Mouse (Mus musculus) heart, adult 11 months (tissue): ENCODE results near the gene Sox9.
A peak's percentile ranks its signal among the peaks of the same experiment; 100 is the strongest.

Source experiments
- DNase-seq: peaks from one replicate; pipeline ENCODE4 v3.0.0; 2022

Sox9 gene

DNA sequence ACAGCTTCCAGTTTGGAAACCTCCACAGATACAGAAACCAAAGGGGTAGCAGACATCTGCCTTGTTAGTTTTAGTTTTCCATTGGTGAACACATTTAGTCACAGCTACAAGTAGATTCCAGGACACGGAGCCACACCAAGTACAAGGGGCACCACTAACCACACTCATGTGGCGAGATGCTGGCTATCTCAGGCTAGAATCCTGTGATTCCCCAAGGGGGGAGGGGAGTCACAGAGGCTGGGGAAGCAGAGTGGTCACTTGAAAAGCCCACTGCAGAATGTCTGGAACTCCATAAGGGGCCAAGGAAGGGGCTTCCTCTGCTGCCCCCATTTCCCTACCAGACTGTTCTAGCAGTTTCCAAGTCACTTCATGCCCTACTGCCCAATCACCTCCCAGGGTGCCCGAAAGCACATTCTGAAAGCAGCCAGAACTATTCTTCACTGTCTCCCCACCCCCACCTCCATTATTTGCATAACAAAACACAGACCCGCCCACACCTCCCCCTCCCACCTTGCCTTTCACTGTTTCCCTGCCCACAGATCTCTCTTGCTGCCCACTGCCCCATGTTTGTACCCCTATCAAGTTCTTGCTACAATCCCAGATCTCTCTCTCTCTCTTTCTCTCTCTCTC, 19.3 kb downstream of the Sox9 start:
- no peak for DNase-seq

DNA sequence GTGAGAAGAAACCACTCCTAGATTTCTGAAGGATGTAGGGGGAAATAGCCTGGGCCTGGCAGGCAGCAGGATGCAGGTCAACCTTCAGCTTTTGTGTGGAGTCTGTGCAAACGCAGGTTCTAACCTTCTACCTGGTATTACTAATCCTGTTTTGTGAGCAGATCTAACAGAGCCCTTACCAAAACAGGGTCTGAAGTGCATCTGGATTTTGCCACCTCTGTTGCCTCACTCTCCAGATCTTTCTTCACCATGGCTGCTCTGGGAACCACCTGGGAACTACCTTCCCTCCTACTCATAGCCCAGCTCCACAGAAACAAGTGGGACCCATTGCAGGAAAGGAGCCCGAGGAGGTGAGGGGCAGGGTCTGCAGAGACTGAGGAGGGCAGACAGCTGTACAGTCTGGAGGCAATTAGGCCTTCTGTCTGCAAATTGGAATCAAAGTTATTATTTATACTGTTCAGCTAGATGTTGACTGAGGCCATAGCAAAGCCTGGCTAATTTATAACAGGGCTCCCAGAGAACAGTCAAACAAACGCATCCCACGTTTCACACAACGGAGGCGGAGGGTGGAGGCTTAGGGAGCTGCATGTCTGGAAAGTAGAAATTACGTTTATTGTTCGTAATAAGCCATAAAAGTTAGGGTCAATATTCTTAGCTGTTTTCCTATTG, 25.9 kb downstream of the Sox9 start:
- DNase-seq = no peak

DNA sequence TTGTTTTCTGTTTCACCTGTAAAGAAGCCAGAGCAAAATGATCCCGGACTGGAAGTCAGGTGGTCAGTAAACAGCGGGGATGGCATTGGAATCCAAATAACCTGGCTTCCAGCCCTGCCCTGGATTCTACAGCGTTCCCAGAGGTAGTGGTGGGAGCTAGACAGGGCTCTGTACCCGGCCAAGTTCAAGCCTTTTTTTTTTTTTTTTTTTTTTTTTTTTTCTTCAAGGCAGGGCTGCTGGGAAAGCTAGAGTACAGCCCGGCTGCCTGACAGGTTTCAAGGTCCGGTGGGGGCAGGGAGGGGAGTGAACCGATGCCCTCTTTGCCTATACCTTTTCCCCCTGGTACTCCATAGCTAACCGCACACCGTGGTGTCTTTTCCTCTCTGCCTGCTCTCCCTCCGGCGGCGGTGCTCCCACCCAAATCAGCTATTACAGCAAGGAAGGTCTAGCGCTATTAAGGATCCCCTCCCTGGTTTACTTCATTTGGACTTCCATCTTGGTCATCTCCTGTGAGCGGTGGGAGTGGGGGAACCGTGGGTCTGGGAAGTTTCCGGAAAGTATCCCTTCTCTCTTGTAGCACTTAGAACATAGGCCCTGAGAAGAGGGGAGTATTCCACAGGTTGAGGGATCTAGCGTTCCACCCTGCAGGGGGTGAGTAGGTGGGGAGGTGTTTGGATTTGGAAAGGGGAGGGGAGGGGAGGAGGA, 28.6 kb downstream of the Sox9 start:
- DNase-seq = no peak

DNA sequence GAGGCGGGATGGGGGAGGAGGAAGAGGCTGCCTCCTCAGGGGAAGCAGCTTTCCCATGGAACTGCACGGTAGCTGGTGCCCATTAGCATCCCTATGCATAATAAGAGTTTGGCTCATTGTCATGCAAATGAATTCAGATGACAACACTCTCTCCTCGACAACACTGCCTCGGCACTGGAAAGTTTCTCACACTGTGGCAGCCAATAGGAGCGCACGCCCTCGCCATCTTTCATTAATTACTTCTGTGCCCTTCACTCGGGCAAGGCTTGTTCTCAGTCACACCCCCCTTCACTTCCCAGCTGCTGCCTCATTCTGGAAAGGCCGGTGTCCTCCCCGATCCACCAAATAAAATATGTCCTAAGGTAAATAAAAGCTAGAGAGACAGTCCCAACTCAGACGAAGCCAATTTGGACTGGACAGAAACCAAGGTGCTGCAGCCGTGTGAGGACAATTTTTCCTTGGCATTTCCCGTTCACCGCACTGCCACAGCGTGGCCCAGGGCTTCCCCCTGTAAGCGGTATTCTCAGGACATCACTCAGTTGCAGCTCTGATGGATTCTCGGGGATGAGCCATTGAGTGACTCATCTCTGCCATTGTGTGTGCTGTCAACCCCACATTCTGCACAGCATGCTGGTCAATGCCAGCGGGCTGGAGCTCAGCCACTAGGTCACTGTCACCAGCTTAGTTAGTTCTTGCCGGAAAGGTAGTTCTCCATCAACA, 29.3 kb downstream of the Sox9 start:
- no peak for DNase-seq

DNA sequence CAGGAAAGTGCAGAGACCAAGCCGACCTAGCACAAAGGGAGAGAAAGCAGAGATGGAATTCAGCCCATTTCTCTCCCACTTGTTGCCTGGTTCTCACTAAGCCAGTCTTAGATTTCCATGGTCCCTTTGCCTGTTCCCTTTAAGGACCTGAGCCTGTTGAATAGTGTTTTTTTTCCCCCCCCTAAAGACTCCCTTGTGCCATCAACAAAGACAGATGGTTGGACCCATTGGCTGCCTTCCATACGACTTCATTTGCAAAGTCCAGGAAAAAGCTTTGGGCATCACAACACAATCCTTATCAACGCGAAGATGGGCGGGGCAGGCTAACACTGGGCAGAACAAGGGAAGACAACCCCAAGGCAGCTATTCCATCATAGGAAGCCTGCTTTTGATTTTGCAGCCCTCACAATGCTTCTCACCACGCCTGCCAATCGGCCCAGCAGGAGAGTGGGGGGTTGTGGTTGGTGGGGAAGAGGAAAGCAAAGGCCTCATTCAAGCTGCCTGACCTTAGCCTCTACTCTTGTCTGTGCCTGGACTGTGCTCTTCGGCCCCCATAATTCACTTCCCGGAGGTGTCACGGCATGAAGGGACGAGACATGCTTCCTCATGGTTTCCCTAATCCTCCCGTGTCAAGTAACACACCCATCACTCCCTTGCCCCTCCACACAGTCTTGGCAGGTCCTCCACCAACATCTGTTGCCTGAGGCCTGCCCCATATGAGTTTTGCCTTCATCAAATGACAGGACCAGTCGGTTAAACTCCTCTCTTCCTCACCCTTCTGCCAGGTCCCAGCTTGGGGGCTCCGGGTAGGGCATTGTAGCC, 36.0 kb downstream of the Sox9 start:
- no peak for DNase-seq

DNA sequence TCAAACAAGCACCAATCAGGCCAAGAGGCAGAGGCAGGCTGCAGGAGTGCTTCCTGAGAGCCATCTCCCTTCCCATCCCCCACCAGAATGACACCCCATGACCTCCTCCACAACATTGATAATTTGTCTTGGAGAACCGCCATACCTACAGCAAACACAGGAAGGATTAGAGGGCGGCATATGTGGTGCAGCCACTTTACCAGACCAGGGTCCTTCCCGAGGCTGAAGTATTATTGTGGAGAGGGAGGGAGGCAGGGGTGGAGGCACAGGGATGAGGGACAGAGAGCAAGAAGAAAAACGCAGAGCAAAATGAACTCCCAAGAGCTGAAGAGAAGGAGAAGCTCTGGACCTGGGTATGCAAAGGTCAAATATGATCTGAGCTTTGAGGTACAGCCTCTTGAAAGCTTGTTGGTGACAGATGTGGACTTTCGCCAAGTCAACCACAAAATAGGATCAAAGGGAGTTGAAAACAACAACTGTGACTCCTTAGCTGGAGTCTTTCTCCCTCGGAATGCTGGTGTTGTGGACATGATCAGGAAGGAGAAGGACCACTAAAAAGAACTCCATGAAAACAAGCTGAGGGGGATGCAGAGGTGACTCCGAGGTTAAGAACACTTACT, 36.7 kb downstream of the Sox9 start:
- DNase-seq = no peak

DNA sequence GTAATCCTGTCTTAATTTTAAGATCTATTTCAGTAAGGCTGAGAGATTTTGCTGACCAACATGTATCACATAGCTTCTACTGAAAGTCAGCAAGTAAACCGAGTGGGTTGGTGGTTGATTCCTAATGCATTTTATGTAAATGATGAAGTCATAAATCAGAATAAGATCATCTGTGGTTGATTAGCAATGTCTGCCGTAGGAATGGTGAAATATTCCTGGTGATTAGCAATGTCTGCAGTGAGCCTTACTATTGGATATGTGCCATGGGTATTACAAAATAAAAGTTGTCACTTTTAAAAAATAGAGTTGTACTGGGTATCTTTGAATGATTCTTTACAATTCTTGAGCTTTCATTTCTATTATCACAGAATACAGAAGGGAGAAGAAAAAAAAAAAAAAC, 39.5 kb downstream of the Sox9 start:
- DNase-seq = no peak

DNA sequence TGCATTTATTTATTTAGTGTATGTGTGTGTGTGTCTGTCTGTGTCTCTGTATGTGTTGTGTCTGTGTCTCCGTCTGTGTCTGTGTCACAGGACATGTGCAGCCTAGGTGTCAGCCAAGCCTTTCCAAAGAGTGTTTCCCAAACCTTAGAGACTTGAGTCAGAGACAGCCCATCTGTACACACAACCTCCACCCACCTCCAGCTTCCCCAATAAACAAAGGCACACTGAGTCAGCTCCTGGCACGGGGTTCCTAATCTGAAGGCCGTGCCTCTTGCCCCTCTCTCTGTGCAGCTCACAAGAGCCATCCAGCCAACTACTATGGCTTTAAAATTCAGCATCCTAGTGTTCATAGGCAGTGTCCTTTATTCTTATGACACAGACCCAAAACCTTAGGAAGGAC, 42.1 kb downstream of the Sox9 start:
- no peak for DNase-seq

DNA sequence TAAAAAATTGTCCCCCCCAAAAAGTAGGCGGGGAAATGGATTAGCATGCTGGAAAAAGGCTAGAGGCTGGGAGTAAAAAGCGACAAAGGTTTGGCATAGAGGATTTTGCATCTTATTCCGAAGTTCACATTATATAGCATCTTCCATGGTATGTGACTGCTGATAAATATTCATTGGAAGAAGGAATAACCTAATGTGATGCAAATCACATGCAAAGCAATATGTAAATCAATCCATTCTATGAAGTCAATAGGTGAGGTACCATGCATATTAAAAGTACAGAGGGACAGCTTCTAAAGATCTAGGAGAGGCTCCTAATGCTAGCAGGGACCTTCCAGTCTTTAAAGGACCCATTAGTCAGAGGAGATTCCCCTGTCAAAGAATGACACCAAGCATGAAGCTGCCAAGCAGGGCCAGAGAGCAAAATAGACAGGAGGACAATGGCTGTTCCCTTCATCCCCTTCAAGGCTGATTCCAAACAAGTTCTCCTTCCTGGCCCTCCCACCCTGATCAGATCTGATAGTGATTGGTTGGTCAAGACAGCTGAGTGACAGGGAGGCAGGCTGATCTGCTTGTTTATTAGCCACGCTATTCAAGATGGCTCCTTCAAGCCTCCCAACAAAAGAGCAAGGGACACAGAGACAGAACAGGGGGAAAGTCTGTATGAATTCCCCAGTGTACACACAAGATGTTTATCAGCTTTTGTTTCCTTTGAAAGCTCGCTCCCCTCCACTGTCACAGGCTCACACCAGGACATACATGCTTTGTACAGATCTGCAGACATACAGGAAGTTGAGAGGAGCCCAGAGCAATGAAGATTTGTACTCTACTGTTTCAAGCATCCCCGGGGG, 44.4 kb downstream of the Sox9 start:
- no peak for DNase-seq

DNA sequence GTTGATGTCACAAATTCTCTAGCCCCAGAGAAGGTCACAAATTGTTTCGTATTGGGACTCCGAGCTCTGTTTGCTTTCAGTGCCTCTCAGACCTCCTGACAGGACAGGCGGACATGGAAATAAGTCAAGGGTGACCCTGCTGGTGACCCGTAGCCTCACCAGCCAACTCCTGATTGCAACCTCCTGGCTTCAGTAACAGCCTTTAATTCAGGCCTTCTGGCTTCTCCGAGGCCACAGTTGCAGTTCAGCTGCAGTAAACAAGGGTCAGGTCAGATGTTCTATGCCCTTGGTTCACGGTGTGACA, 45.0 kb downstream of the Sox9 start:
- DNase-seq = peak; percentile 91

DNA sequence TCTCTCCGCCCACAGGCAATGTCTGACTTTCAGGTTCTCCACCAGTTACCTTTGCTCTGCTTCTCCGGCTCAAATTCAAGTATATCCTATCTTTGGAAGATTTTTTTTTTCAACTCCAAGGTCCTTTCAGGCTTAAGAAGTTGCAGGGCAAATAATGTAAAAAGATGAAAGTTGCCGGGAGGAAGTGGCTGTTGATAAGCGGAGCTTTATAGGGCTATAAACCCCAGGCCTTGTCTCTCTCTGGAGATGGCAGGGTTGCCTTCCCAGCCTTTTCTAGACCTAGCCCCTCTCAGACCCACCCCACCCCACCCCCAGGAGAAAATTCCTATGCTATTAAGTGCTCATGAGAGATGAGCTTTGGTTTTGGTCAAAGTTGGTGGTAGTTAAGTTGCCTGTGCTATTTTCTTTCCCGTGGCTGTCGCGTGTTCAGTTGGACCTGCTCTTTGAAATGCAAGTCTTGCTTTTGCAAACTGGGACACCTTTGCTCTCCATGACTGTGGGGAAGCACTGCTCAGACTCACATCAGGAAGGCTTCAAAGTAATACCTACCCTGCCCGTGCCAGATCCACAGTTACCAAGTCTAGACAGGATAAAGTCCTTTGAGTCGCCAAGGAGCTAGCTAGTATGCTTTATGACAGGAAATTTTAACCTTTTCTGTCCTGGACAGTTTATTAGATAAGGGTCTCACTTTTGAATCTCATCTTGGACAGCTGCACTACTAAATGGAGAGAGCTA, 46.7 kb downstream of the Sox9 start:
- DNase-seq = no peak

DNA sequence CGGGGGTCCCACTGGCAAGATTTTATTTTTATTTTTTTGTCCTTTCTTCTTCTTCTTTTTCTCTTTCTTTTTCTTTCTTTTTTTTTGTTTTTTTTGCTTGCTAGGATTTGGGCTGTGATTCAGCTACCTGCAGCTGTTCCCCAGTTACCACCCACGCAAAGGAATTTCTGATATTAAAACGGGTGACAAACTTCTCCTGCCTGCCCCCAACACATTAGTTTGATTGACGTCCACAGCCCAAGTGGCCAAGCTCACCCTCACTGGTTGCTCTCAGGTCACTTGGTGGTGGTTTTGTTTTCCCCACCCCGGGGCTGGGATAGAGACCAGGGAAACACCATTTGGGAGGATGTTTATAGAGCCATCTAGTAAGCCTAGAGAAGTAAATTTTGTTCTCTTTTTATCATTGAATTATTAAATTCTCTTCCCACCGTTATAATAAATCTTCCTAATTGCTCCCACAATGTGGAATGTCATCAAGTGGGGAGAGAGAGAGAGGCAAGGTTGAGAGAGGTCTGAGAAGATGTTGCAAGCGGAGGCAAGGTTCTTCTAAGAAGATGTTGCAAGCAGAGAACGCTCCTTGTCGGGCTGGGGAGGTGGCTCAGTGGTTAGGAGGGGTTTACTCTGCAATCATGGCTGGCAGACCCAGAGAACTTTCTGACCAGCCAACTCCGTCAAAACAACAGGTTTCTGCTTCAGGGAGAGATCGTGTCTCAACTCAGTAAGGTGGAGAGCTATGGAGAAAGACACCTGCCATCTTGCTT, 52.4 kb downstream of the Sox9 start:
- no peak for DNase-seq

DNA sequence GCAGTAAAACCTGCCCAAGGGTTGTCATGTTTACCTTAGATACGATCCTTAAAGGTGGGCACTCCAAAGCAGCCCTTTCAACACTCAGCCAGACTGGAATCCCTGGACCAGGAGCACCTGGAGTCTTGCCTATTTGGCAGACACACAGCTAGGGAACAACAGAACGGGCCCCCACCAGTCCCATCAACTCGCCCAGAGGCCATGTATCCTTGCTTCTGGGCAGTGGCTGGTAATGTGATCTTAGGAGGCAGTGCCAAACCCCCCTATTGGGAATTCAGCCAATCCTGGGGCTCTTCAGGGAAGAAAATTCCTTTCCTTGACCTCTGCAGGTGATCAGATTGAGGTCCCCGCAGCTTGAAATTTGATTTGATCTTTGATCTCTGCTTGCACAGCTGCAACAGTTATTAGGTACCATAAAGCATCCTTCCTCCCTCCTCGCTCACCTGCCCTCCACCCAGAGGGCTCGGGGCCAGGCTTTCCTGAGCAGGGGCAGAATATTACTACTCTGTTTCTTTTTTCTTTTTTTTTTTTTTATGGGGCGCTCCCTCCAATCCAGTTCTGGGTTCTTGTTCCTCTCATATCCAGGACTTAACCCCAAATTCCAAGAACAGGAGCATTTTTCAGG, 53.6 kb downstream of the Sox9 start:
- no peak for DNase-seq
